Mouse (Mus musculus): ENCODE results near the gene Thbd. TPM values are rescaled to one million over a fixed set of nuclear protein-coding genes. Genes with fewer than 3 reads are reported as not detected.
A peak's percentile ranks its signal among the peaks of the same experiment; 100 is the strongest.

Thbd gene
- polyA plus RNA-seq (2015; fragmentation: Nextera tagmentation; extraction: Ambion mirVana): 7.3 and 10.4 TPM in 2 replicates

- peak; percentile 54 for ATAC-seq
- peaks cover 23% of the 10 kb centered on the region for H3K4me1 ChIP-seq (replicated peaks; ENCODE audit: control insufficient read depth, insufficient read depth, low read length)
- H3K9ac ChIP-seq (replicated peaks; ENCODE audit: low read depth, low read length): peak within 1 kb of the TSS; percentile 30
- H3K4me2 ChIP-seq (ENCODE audit: low read length): peak within 1 kb of the TSS; percentile 49
- H3K27me3 ChIP-seq (replicated peaks; ENCODE audit: control insufficient read depth, insufficient read depth, low read length): peaks cover 30% of the 10 kb centered on the region
- peak within 1 kb of the TSS; percentile 38 for H3K4me3 ChIP-seq (replicated peaks; ENCODE audit: low read length)
- no peaks in the 10 kb centered on the region for H3K36me3 ChIP-seq (ENCODE audit: control insufficient read depth, insufficient read depth)
- 2% methylated on average over 35 of the region's 35 CpGs for WGBS
- H3K27ac ChIP-seq (ENCODE audit: low read length): no peak within 1 kb of the TSS
- no peaks in the 10 kb centered on the region for H3K9me3 ChIP-seq (ENCODE audit: control insufficient read depth, low read length)
Observed at GRCm38 (mm10) chr2:148407870-148408760, at the start of gene Thbd. TSS of gene Thbd (minus strand) at chr2:148408188.

GRCm38 (mm10) chr2:148455341-148455740, 47.4 kb upstream of the Thbd start:
- Histone ChIP-seq H3K36me3 (ENCODE audit: control insufficient read depth, insufficient read depth) (no peaks in the 10 kb centered on the region), H3K4me2 (ENCODE audit: low read length) (no peak overlapping the region), H3K9me3 (ENCODE audit: control insufficient read depth, low read length) (no peaks in the 10 kb centered on the region), H3K27ac (ENCODE audit: low read length) (no peak overlapping the region), H3K4me3 (replicated peaks; ENCODE audit: low read length) (no peak overlapping the region), H3K4me1 (replicated peaks; ENCODE audit: control insufficient read depth, insufficient read depth, low read length) (no peaks in the 10 kb centered on the region), H3K27me3 (replicated peaks; ENCODE audit: control insufficient read depth, insufficient read depth, low read length) (no peaks in the 10 kb centered on the region), H3K9ac (replicated peaks; ENCODE audit: low read depth, low read length) (no peak overlapping the region)
- ATAC-seq: no peak

GRCm38 (mm10) chr2:148454014-148454542, 46.1 kb upstream of the Thbd start:
- H3K4me3 ChIP-seq (replicated peaks; ENCODE audit: low read length): no peak overlapping the region
- no peak for ATAC-seq
- WGBS: 84% methylated on average over 4 of the region's 4 CpGs
- H3K27me3 ChIP-seq (replicated peaks; ENCODE audit: control insufficient read depth, insufficient read depth, low read length): no peaks in the 10 kb centered on the region
- H3K4me2 ChIP-seq (ENCODE audit: low read length): no peak overlapping the region
- H3K36me3 ChIP-seq (ENCODE audit: control insufficient read depth, insufficient read depth): no peaks in the 10 kb centered on the region
- H3K9ac ChIP-seq (replicated peaks; ENCODE audit: low read depth, low read length): no peak overlapping the region
- H3K27ac ChIP-seq (ENCODE audit: low read length): no peak overlapping the region
- no peaks in the 10 kb centered on the region for H3K4me1 ChIP-seq (replicated peaks; ENCODE audit: control insufficient read depth, insufficient read depth, low read length)
- no peaks in the 10 kb centered on the region for H3K9me3 ChIP-seq (ENCODE audit: control insufficient read depth, low read length)

- H3K9ac ChIP-seq (replicated peaks; ENCODE audit: low read depth, low read length): no peak overlapping the region
- 88% methylated on average over 3 of the region's 3 CpGs for WGBS
- H3K4me3 ChIP-seq (replicated peaks; ENCODE audit: low read length): no peak overlapping the region
- no peak for ATAC-seq
- no peak overlapping the region for H3K4me2 ChIP-seq (ENCODE audit: low read length)
- H3K27ac ChIP-seq (ENCODE audit: low read length): no peak overlapping the region
- H3K4me1 ChIP-seq (replicated peaks; ENCODE audit: control insufficient read depth, insufficient read depth, low read length): no peaks in the 10 kb centered on the region
- H3K27me3 ChIP-seq (replicated peaks; ENCODE audit: control insufficient read depth, insufficient read depth, low read length): no peaks in the 10 kb centered on the region
- H3K9me3 ChIP-seq (ENCODE audit: control insufficient read depth, low read length): no peaks in the 10 kb centered on the region
- no peaks in the 10 kb centered on the region for H3K36me3 ChIP-seq (ENCODE audit: control insufficient read depth, insufficient read depth)
Observed at GRCm38 (mm10) chr2:148453061-148453460, 45.1 kb upstream of the Thbd start.

- Histone ChIP-seq H3K36me3 (ENCODE audit: control insufficient read depth, insufficient read depth) (no peaks in the 10 kb centered on the region), H3K9ac (replicated peaks; ENCODE audit: low read depth, low read length) (no peak overlapping the region), H3K4me3 (replicated peaks; ENCODE audit: low read length) (no peak overlapping the region), H3K9me3 (ENCODE audit: control insufficient read depth, low read length) (no peaks in the 10 kb centered on the region), H3K4me1 (replicated peaks; ENCODE audit: control insufficient read depth, insufficient read depth, low read length) (no peaks in the 10 kb centered on the region), H3K4me2 (ENCODE audit: low read length) (no peak overlapping the region), H3K27me3 (replicated peaks; ENCODE audit: control insufficient read depth, insufficient read depth, low read length) (no peaks in the 10 kb centered on the region), H3K27ac (ENCODE audit: low read length) (no peak overlapping the region)
- no peak for ATAC-seq
- 59% methylated on average over 5 of the region's 5 CpGs for WGBS
Observed at GRCm38 (mm10) chr2:148451498-148451897, 43.5 kb upstream of the Thbd start.

- Histone ChIP-seq H3K4me1 (replicated peaks; ENCODE audit: control insufficient read depth, insufficient read depth, low read length) (no peaks in the 10 kb centered on the region), H3K27me3 (replicated peaks; ENCODE audit: control insufficient read depth, insufficient read depth, low read length) (no peaks in the 10 kb centered on the region), H3K4me2 (ENCODE audit: low read length) (no peak overlapping the region), H3K9me3 (ENCODE audit: control insufficient read depth, low read length) (no peaks in the 10 kb centered on the region), H3K36me3 (ENCODE audit: control insufficient read depth, insufficient read depth) (no peaks in the 10 kb centered on the region), H3K4me3 (replicated peaks; ENCODE audit: low read length) (no peak overlapping the region), H3K9ac (replicated peaks; ENCODE audit: low read depth, low read length) (no peak overlapping the region), H3K27ac (ENCODE audit: low read length) (no peak overlapping the region)
- ATAC-seq: no peak
- WGBS: 90% methylated on average over 5 of the region's 5 CpGs
Observed at GRCm38 (mm10) chr2:148450616-148451015, 42.6 kb upstream of the Thbd start.

GRCm38 (mm10) chr2:148449659-148450058, 41.7 kb upstream of the Thbd start:
- ATAC-seq: no peak
- Histone ChIP-seq H3K4me3 (replicated peaks; ENCODE audit: low read length) (no peak overlapping the region), H3K36me3 (ENCODE audit: control insufficient read depth, insufficient read depth) (no peaks in the 10 kb centered on the region), H3K9me3 (ENCODE audit: control insufficient read depth, low read length) (no peaks in the 10 kb centered on the region), H3K4me2 (ENCODE audit: low read length) (no peak overlapping the region), H3K9ac (replicated peaks; ENCODE audit: low read depth, low read length) (no peak overlapping the region), H3K4me1 (replicated peaks; ENCODE audit: control insufficient read depth, insufficient read depth, low read length) (no peaks in the 10 kb centered on the region), H3K27ac (ENCODE audit: low read length) (no peak overlapping the region), H3K27me3 (replicated peaks; ENCODE audit: control insufficient read depth, insufficient read depth, low read length) (no peaks in the 10 kb centered on the region)
- WGBS: 97% methylated on average over 1 of the region's 1 CpGs

- no peak overlapping the region for H3K27ac ChIP-seq (ENCODE audit: low read length)
- no peak overlapping the region for H3K9ac ChIP-seq (replicated peaks; ENCODE audit: low read depth, low read length)
- H3K4me2 ChIP-seq (ENCODE audit: low read length): no peak overlapping the region
- no peaks in the 10 kb centered on the region for H3K4me1 ChIP-seq (replicated peaks; ENCODE audit: control insufficient read depth, insufficient read depth, low read length)
- H3K4me3 ChIP-seq (replicated peaks; ENCODE audit: low read length): no peak overlapping the region
- no peaks in the 10 kb centered on the region for H3K36me3 ChIP-seq (ENCODE audit: control insufficient read depth, insufficient read depth)
- H3K9me3 ChIP-seq (ENCODE audit: control insufficient read depth, low read length): no peaks in the 10 kb centered on the region
- WGBS: 74% methylated on average over 3 of the region's 3 CpGs
- no peak for ATAC-seq
- H3K27me3 ChIP-seq (replicated peaks; ENCODE audit: control insufficient read depth, insufficient read depth, low read length): no peaks in the 10 kb centered on the region
Observed at GRCm38 (mm10) chr2:148446446-148446845, 38.5 kb upstream of the Thbd start.

GRCm38 (mm10) chr2:148445616-148446015, 37.6 kb upstream of the Thbd start:
- 97% methylated on average over 1 of the region's 1 CpGs for WGBS

More at GRCm38 (mm10) chr2:148445616-148446015, 37.6 kb upstream of the Thbd start:
- Histone ChIP-seq H3K4me1 (replicated peaks; ENCODE audit: control insufficient read depth, insufficient read depth, low read length) (no peaks in the 10 kb centered on the region), H3K36me3 (ENCODE audit: control insufficient read depth, insufficient read depth) (no peaks in the 10 kb centered on the region), H3K9me3 (ENCODE audit: control insufficient read depth, low read length) (no peaks in the 10 kb centered on the region), H3K4me2 (ENCODE audit: low read length) (no peak overlapping the region), H3K4me3 (replicated peaks; ENCODE audit: low read length) (no peak overlapping the region), H3K27me3 (replicated peaks; ENCODE audit: control insufficient read depth, insufficient read depth, low read length) (no peaks in the 10 kb centered on the region), H3K9ac (replicated peaks; ENCODE audit: low read depth, low read length) (no peak overlapping the region), H3K27ac (ENCODE audit: low read length) (no peak overlapping the region)
- no peak for ATAC-seq

Data from forebrain, embryonic 16.5 days (tissue).